Mouse (Mus musculus) layer of hippocampus, adult 11-12 months (tissue): ENCODE results near the gene Gm45140.

Experiments used
- DNase-seq: peaks from one replicate; pipeline ENCODE4 v3.0.0; 2022; ENCODE audit warnings: low spot score

The Gm45140 gene

DNA sequence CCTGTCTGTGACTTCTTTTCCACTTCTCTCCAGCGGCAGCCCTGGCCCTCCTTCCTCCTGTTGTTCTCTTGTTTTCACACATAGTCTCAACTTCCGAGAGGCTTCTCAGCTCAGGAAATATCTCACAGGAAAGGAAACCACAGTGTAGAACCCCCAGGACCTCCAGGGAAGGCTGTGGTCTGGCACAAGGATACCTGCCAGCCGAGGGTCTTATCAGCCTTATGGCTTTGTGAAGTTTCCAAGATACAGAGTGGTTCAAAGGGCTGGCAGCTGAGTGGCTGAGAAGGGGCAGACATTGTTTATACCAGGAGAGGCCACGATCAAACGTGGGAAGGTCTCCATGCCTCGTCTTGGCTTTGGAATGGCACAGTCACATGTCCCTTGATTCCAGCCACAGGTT, 95.7 kb downstream of the Gm45140 start:
- no peak for DNase-seq
